Mouse (Mus musculus) forelimb bud, embryonic 11.5 days (tissue): ENCODE measurements around the gene Syne1.

Source experiments
- DNase-seq: peaks from one replicate; pipeline ENCODE4 v3.0.0-alpha.2; 2012; ENCODE audit warnings: low read depth, low spot score

The Syne1 gene

GRCm38 (mm10) chr10:4983919-4984318, 567.4 kb downstream of the Syne1 start:
- no peak for DNase-seq

DNA sequence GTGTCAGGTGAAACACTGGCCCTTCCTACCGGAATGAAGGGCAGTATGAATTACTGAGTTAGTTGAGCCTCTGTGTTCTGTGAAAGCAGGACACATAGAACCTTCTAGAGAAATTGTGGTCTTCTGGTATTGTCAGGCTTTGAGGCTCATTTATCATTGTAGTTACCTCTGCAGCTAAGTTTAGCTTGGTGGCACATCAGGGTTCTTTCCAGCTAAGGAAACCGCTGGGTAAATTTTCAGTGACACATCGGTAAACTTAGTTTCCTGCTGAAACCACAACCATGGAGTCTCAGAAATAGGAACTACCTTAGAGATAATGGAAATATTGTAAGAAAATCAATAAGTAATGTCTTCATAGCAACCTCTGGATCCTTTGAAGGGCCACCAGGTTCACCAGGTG, 573.9 kb downstream of the Syne1 start:
- no peak for DNase-seq

- DNase-seq, result no peak
Observed at GRCm38 (mm10) chr10:4976557-4976956, 574.7 kb downstream of the Syne1 start.

GRCm38 (mm10) chr10:4974246-4974645, 577.0 kb downstream of the Syne1 start:
- no peak for DNase-seq

- DNase-seq, result no peak
Observed at GRCm38 (mm10) chr10:4972026-4972425, 579.3 kb downstream of the Syne1 start.

GRCm38 (mm10) chr10:4971586-4971985, 579.7 kb downstream of the Syne1 start:
- DNase-seq, result no peak

- no peak for DNase-seq
Observed at GRCm38 (mm10) chr10:4971156-4971555, 580.1 kb downstream of the Syne1 start.
